Mouse (Mus musculus): Measurements from ENCODE around the gene Itpk1. TPM values are rescaled to one million over a fixed set of nuclear protein-coding genes. Genes with fewer than 3 reads are reported as not detected.

Itpk1 gene
- polyA plus RNA-seq, 1 experiment from 2014 or later = 15.9 TPM

GRCm38 (mm10) chr12:102554721-102555516 is 149.8 kb downstream of the Itpk1 start, which contains the start of gene Chga:
Gene Chga, plus strand, starts transcription at chr12:102554969.
- peak within 1 kb of the TSS; percentile 38 for H3K4me2 ChIP-seq (replicated peaks; ENCODE audit: low read depth, low read length)
- H3K4me1 ChIP-seq (ENCODE audit: control insufficient read depth, insufficient read depth, low read length) = 0 out of 2 replicates have a peak, but pooled peaks cover 3% of the 10 kb centered on the region
- H3K36me3 ChIP-seq (ENCODE audit: control insufficient read depth, insufficient read depth, low read length) = no peaks in the 10 kb centered on the region
- WGBS = 5% methylated on average over 47 of the region's 48 CpGs
- H3K9me3 ChIP-seq (ENCODE audit: control insufficient read depth, low read depth, low read length) = no peaks in the 10 kb centered on the region
- peak; percentile 68 for ATAC-seq (ENCODE audit: insufficient number of reproducible peaks, insufficient read depth, low FRiP score, low read depth)
- peaks cover 10% of the 10 kb centered on the region for H3K27me3 ChIP-seq (ENCODE audit: control insufficient read depth, insufficient read depth, low read length)
- no peak within 1 kb of the TSS for H3K27ac ChIP-seq (ENCODE audit: low read length)
- H3K9ac ChIP-seq (replicated peaks; ENCODE audit: low read depth, low read length) = no peak within 1 kb of the TSS
- peak within 1 kb of the TSS; percentile 22 for H3K4me3 ChIP-seq (ENCODE audit: low read depth, low read length)

- 71% methylated on average over 14 of the region's 14 CpGs for WGBS
- ATAC-seq (ENCODE audit: insufficient number of reproducible peaks, insufficient read depth, low FRiP score, low read depth) = no peak
- Histone ChIP-seq H3K4me2 (replicated peaks; ENCODE audit: low read depth, low read length) (no peak overlapping the region), H3K4me1 (ENCODE audit: control insufficient read depth, insufficient read depth, low read length) (0 out of 2 replicates have a peak, but pooled peaks cover 3% of the 10 kb centered on the region), H3K27ac (ENCODE audit: low read length) (no peak overlapping the region), H3K9me3 (ENCODE audit: control insufficient read depth, low read depth, low read length) (no peaks in the 10 kb centered on the region), H3K36me3 (ENCODE audit: control insufficient read depth, insufficient read depth, low read length) (no peaks in the 10 kb centered on the region), H3K4me3 (ENCODE audit: low read depth, low read length) (no peak overlapping the region), H3K9ac (replicated peaks; ENCODE audit: low read depth, low read length) (no peak overlapping the region), H3K27me3 (ENCODE audit: control insufficient read depth, insufficient read depth, low read length) (peaks cover 10% of the 10 kb centered on the region)
Observed at GRCm38 (mm10) chr12:102553705-102554275, 150.9 kb downstream of the Itpk1 start.

- Histone ChIP-seq H3K9ac (replicated peaks; ENCODE audit: low read depth, low read length) (no peak overlapping the region), H3K9me3 (ENCODE audit: control insufficient read depth, low read depth, low read length) (no peaks in the 10 kb centered on the region), H3K4me1 (ENCODE audit: control insufficient read depth, insufficient read depth, low read length) (0 out of 2 replicates have a peak, but pooled peaks cover 3% of the 10 kb centered on the region), H3K4me3 (ENCODE audit: low read depth, low read length) (no peak overlapping the region), H3K36me3 (ENCODE audit: control insufficient read depth, insufficient read depth, low read length) (no peaks in the 10 kb centered on the region), H3K27ac (ENCODE audit: low read length) (no peak overlapping the region), H3K27me3 (ENCODE audit: control insufficient read depth, insufficient read depth, low read length) (peaks cover 10% of the 10 kb centered on the region), H3K4me2 (replicated peaks; ENCODE audit: low read depth, low read length) (no peak overlapping the region)
- WGBS = 72% methylated on average over 6 of the region's 6 CpGs
- no peak for ATAC-seq (ENCODE audit: insufficient number of reproducible peaks, insufficient read depth, low FRiP score, low read depth)
Observed at GRCm38 (mm10) chr12:102552001-102552400, 152.7 kb downstream of the Itpk1 start.

DNA sequence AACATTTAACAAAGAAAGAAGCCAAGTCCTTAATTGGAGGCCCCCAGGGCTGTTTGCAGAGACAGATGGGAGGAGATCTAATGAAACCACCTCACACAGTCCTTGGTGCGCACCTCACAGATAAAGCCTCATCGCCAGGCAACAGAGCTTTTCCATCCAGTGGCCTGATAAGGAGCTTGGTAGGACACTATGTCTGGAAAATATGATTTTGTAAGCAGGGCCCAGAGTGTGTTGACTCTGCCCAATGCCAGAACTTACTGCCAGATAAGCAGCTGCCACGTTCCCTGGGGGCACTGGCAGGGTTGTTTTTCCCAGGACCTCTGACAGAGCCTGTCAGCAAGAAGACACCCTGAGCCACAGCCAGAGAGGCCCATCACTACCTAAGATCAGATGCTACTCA is 153.5 kb downstream of the Itpk1 start:
- no peak for ATAC-seq (ENCODE audit: insufficient number of reproducible peaks, insufficient read depth, low FRiP score, low read depth)
- Histone ChIP-seq H3K36me3 (ENCODE audit: control insufficient read depth, insufficient read depth, low read length) (no peaks in the 10 kb centered on the region), H3K27me3 (ENCODE audit: control insufficient read depth, insufficient read depth, low read length) (peaks cover 10% of the 10 kb centered on the region), H3K9me3 (ENCODE audit: control insufficient read depth, low read depth, low read length) (no peaks in the 10 kb centered on the region), H3K4me2 (replicated peaks; ENCODE audit: low read depth, low read length) (no peak overlapping the region), H3K9ac (replicated peaks; ENCODE audit: low read depth, low read length) (no peak overlapping the region), H3K4me1 (ENCODE audit: control insufficient read depth, insufficient read depth, low read length) (0 out of 2 replicates have a peak, but pooled peaks cover 3% of the 10 kb centered on the region), H3K4me3 (ENCODE audit: low read depth, low read length) (no peak overlapping the region), H3K27ac (ENCODE audit: low read length) (no peak overlapping the region)
- WGBS = 77% methylated on average over 3 of the region's 3 CpGs

DNA sequence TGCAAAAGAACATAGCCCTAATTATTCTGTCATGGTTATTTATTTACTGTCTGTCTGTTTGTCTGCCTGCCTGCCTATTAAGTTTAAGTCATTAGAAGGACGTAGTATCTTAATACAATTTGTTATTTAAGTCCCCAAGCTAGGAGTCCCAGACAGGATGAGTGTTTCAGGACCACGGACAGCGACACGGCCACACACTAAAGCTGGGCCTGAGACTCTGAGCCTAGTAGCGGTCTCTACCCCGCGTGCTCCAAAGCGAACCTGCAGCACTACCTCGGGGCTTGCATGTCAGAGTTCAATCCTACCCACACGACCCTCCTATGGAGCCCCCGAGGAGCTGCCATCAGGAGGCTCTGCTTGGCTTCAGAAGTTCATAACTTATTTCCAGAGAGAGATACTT is 154.2 kb downstream of the Itpk1 start:
- ATAC-seq (ENCODE audit: insufficient number of reproducible peaks, insufficient read depth, low FRiP score, low read depth) = no peak

DNA sequence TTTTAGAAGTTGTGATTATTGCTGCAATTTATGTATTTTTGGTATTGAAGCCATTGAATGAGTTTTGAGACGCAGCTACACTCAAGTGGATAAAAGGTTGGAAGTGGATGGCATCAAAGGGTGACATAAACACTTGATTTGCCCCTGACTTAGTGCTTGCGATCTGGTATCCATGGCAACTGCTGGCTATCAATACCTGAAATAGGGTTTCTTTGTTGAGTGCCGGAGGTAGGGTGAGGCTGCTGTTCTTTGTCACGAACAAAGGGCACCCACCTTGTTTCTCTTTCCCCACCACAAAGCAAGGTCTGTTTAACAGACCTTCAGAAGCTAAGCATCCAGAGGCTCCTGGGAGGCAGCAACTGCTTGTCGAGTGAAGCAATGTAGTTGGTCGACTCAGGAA is 159.6 kb downstream of the Itpk1 start:
- Histone ChIP-seq H3K27ac (ENCODE audit: low read length) (no peak overlapping the region), H3K4me1 (ENCODE audit: control insufficient read depth, insufficient read depth, low read length) (no peaks in the 10 kb centered on the region), H3K27me3 (ENCODE audit: control insufficient read depth, insufficient read depth, low read length) (no peaks in the 10 kb centered on the region), H3K4me2 (replicated peaks; ENCODE audit: low read depth, low read length) (no peak overlapping the region), H3K9me3 (ENCODE audit: control insufficient read depth, low read depth, low read length) (no peaks in the 10 kb centered on the region), H3K4me3 (ENCODE audit: low read depth, low read length) (no peak overlapping the region), H3K9ac (replicated peaks; ENCODE audit: low read depth, low read length) (no peak overlapping the region), H3K36me3 (ENCODE audit: control insufficient read depth, insufficient read depth, low read length) (no peaks in the 10 kb centered on the region)
- no peak for ATAC-seq (ENCODE audit: insufficient number of reproducible peaks, insufficient read depth, low FRiP score, low read depth)
- WGBS = 56% methylated on average over 6 of the region's 6 CpGs

More for the DNA sequence above, 154.2 kb downstream of the Itpk1 start:
- Histone ChIP-seq H3K36me3 (ENCODE audit: control insufficient read depth, insufficient read depth, low read length) (no peaks in the 10 kb centered on the region), H3K27me3 (ENCODE audit: control insufficient read depth, insufficient read depth, low read length) (peaks cover 10% of the 10 kb centered on the region), H3K9me3 (ENCODE audit: control insufficient read depth, low read depth, low read length) (no peaks in the 10 kb centered on the region), H3K9ac (replicated peaks; ENCODE audit: low read depth, low read length) (no peak overlapping the region), H3K4me3 (ENCODE audit: low read depth, low read length) (no peak overlapping the region), H3K4me1 (ENCODE audit: control insufficient read depth, insufficient read depth, low read length) (0 out of 2 replicates have a peak, but pooled peaks cover 3% of the 10 kb centered on the region), H3K4me2 (replicated peaks; ENCODE audit: low read depth, low read length) (no peak overlapping the region), H3K27ac (ENCODE audit: low read length) (no peak overlapping the region)
- WGBS = 3% methylated on average over 11 of the region's 11 CpGs

DNA sequence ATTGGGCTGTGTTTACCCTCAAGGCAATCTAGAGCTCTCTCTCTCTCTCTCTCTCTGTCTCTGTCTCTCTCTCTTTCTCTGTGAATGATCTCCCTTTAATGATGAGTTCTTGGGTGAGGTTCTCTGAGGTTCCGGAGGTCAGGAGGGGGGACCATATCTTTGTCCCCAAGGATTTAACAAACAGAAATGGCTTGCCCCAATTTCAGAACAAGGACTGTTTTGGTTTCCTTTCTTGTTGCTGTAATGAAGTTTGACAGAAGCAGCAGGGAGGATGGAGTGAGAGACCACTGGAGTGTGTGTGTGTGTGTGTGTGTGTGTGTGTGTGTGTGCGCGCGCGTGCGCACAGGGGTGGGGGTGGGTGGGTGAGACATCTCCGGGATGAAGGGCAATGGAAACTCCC is 163.6 kb downstream of the Itpk1 start:
- no peak for ATAC-seq (ENCODE audit: insufficient number of reproducible peaks, insufficient read depth, low FRiP score, low read depth)
- Histone ChIP-seq H3K4me3 (ENCODE audit: low read depth, low read length) (no peak overlapping the region), H3K36me3 (ENCODE audit: control insufficient read depth, insufficient read depth, low read length) (no peaks in the 10 kb centered on the region), H3K27me3 (ENCODE audit: control insufficient read depth, insufficient read depth, low read length) (no peaks in the 10 kb centered on the region), H3K27ac (ENCODE audit: low read length) (no peak overlapping the region), H3K4me1 (ENCODE audit: control insufficient read depth, insufficient read depth, low read length) (no peaks in the 10 kb centered on the region), H3K4me2 (replicated peaks; ENCODE audit: low read depth, low read length) (no peak overlapping the region), H3K9ac (replicated peaks; ENCODE audit: low read depth, low read length) (no peak overlapping the region), H3K9me3 (ENCODE audit: control insufficient read depth, low read depth, low read length) (no peaks in the 10 kb centered on the region)
- WGBS = 94% methylated on average over 7 of the region's 7 CpGs

- no peak overlapping the region for H3K9ac ChIP-seq (replicated peaks; ENCODE audit: low read depth, low read length)
- no peak for ATAC-seq (ENCODE audit: insufficient number of reproducible peaks, insufficient read depth, low FRiP score, low read depth)
- 59% methylated on average over 8 of the region's 8 CpGs for WGBS
- H3K4me2 ChIP-seq (replicated peaks; ENCODE audit: low read depth, low read length) = no peak overlapping the region
- H3K27me3 ChIP-seq (ENCODE audit: control insufficient read depth, insufficient read depth, low read length) = no peaks in the 10 kb centered on the region
- H3K4me3 ChIP-seq (ENCODE audit: low read depth, low read length) = no peak overlapping the region
- H3K9me3 ChIP-seq (ENCODE audit: control insufficient read depth, low read depth, low read length) = no peaks in the 10 kb centered on the region
- H3K36me3 ChIP-seq (ENCODE audit: control insufficient read depth, insufficient read depth, low read length) = no peaks in the 10 kb centered on the region
- H3K4me1 ChIP-seq (ENCODE audit: control insufficient read depth, insufficient read depth, low read length) = no peaks in the 10 kb centered on the region
- H3K27ac ChIP-seq (ENCODE audit: low read length) = no peak overlapping the region
Observed at GRCm38 (mm10) chr12:102540278-102540677, 164.5 kb downstream of the Itpk1 start.

Data from stomach, embryonic 14.5 days (tissue).